Mouse (Mus musculus) myocyte (in vitro differentiated cells): ENCODE measurements around the gene Tcirg1. TPM values are rescaled to one million over a fixed set of nuclear protein-coding genes. Genes with fewer than 3 reads are reported as not detected.

ENCODE experiments used
- H3K27me3 ChIP-seq: one replicate; pipeline ENCODE4 v1.6.1; 2011; ENCODE audit not compliant: control insufficient read depth, insufficient read depth, insufficient read length
- H3K36me3 ChIP-seq: one replicate; pipeline ENCODE4 v1.6.1; 2011; ENCODE audit not compliant: control insufficient read depth, insufficient read depth
- H3K4me2 ChIP-seq: one replicate; pipeline ENCODE4 v1.6.1; 2011; ENCODE audit warnings: low read depth, control low read depth
- H3K4me3 ChIP-seq: one replicate; pipeline ENCODE4 v1.5.1; 2011; ENCODE audit warnings: mild to moderate bottlenecking, control low read depth, moderate library complexity
- H3K79me2 ChIP-seq: one replicate; pipeline ENCODE4 v1.6.1; 2011; ENCODE audit not compliant: control insufficient read depth, insufficient read depth
- H3ac ChIP-seq: one replicate; pipeline ENCODE4 v1.6.1; 2011; ENCODE audit not compliant: control insufficient read depth, insufficient read length
- CEBPB ChIP-seq: IDR thresholded peaks from 2 replicates; pipeline ENCODE4 v1.6.1; 2011; ENCODE audit warnings: mild to moderate bottlenecking, moderate library complexity; ENCODE audit not compliant: poor library complexity, insufficient read depth, severe bottlenecking
- E2F4 ChIP-seq: IDR thresholded peaks from one replicate; pipeline ENCODE4 v1.6.1; 2011; ENCODE audit warnings: mild to moderate bottlenecking, control low read depth, moderate library complexity; ENCODE audit not compliant: insufficient read depth
- MAX ChIP-seq: IDR thresholded peaks from one replicate; pipeline ENCODE4 v1.6.1; 2011; ENCODE audit warnings: low read depth, mild to moderate bottlenecking, control low read depth
- MYOD1 ChIP-seq, 3 experiments: IDR thresholded peaks; one replicate each; pipeline ENCODE4 v1.6.1; 2011; ENCODE audit warnings: control low read depth in 2 of 3, low read depth in 2 of 3, mild to moderate bottlenecking in 2 of 3, moderate library complexity in 1 of 3; ENCODE audit not compliant: insufficient read length in 2 of 3, control insufficient read depth in 1 of 3
- MYOG ChIP-seq, 3 experiments: IDR thresholded peaks; one replicate each; pipeline ENCODE4 v1.6.1; 2011; ENCODE audit warnings: control low read depth in 2 of 3, low read depth in 2 of 3, mild to moderate bottlenecking in 2 of 3; ENCODE audit not compliant: insufficient read length in 2 of 3, control insufficient read depth in 1 of 3, insufficient read depth in 1 of 3
- POLR2A ChIP-seq: IDR thresholded peaks from one replicate; pipeline ENCODE4 v1.6.1; 2011; ENCODE audit warnings: low read depth, mild to moderate bottlenecking, control low read depth, moderate library complexity; ENCODE audit not compliant: insufficient read length
- POLR2AphosphoS2 ChIP-seq: IDR thresholded peaks from one replicate; pipeline ENCODE4 v1.6.1; 2011; ENCODE audit warnings: low read depth, control low read depth; ENCODE audit not compliant: insufficient read length
- REST ChIP-seq: IDR thresholded peaks from one replicate; pipeline ENCODE4 v1.6.1; 2011; ENCODE audit warnings: mild to moderate bottlenecking, control low read depth, moderate library complexity; ENCODE audit not compliant: insufficient read depth, insufficient read length
- SRF ChIP-seq: IDR thresholded peaks from one replicate; pipeline ENCODE4 v1.6.1; 2011; ENCODE audit warnings: low read depth; ENCODE audit not compliant: control insufficient read depth, insufficient read length
- TCF12 ChIP-seq: IDR thresholded peaks from one replicate; pipeline ENCODE4 v1.6.1; 2011; ENCODE audit warnings: mild to moderate bottlenecking, control low read depth; ENCODE audit not compliant: poor library complexity, insufficient read depth, severe bottlenecking
- TCF3 ChIP-seq: IDR thresholded peaks from one replicate; pipeline ENCODE4 v1.6.1; 2011; ENCODE audit warnings: low read depth, control low read depth; ENCODE audit not compliant: insufficient read length
- USF1 ChIP-seq: IDR thresholded peaks from one replicate; pipeline ENCODE4 v1.6.1; 2011; ENCODE audit warnings: low read depth, mild to moderate bottlenecking, control low read depth, moderate library complexity
- polyA plus RNA-seq: library from polyadenylated mRNA; unstranded; fragments of >200 nt; fragmentation: generic; extraction: Trizol; gene quantifications from one replicate; pipeline ENCODE4 v1.2.1, GENCODE M21; 2012; ENCODE audit warnings: missing spikeins

Tcirg1 gene
- polyA plus RNA-seq, 1 experiment = 50.9 TPM

DNA sequence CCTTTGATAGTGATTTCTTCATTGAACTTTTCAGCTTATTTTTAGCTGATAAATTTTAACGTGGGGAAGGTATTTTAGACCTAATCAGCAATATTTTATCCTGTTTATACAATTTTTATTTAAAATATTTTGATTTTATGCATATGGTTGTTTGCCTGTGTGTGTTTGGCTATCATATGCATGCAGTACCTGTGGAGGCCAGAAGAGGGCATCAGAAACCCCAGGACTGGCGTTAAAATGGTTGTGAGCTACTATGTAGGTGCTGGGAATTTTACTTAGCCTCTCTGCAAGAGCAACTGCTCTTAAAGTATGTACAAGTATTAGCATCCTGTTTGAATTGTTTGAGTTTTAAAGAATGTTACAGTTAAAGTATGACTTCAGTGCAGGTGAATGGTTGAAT is 42.0 kb downstream of the Tcirg1 start:
- no peak overlapping the region for H3K4me2 ChIP-seq
- H3K27me3 ChIP-seq = no peaks in the 10 kb centered on the region
- peaks cover 32% of the 10 kb centered on the region for H3K36me3 ChIP-seq
- no peak overlapping the region for H3K4me3 ChIP-seq
- TF ChIP-seq MYOD1 (IDR thresholded peaks at IDR 0.05; ENCODE audit: control insufficient read depth in 1 of 3, insufficient read length in 2 of 3, low read depth in 2 of 3) (no peak), POLR2A (no peak)
- H3K79me2 ChIP-seq = peaks cover 97% of the 10 kb centered on the region
- H3ac ChIP-seq = no peak overlapping the region

DNA sequence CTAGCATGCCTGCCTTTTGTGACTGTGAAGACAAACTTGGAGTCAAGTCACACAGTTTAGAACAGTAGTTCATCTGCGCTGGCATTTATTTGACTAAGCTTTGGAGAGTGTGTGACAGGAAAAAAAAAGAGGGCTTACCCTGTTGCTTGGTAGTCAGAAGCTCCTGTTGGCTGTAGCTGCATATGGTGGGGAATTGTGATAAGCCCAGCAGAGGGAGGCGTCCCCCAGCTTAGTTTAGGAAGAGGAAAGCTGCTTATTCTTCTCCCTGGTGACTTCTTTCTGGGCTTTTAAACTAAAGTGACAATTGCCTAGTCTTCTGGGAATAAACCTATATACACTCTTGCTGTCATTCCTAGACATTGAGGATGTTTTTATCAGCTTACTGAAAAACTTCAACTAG is 44.2 kb downstream of the Tcirg1 start:
- H3K36me3 ChIP-seq = peaks cover 19% of the 10 kb centered on the region
- no peak overlapping the region for H3K4me2 ChIP-seq
- H3K79me2 ChIP-seq = peaks cover 97% of the 10 kb centered on the region
- H3K4me3 ChIP-seq = no peak overlapping the region
- H3K27me3 ChIP-seq = no peaks in the 10 kb centered on the region
- TF ChIP-seq SRF = no peak
- TF ChIP-seq E2F4 = no peak
- TF ChIP-seq REST = no peak
- no peak for TF ChIP-seq POLR2AphosphoS2
- no peak for TF ChIP-seq TCF3
- no peak for TF ChIP-seq MYOG (IDR thresholded peaks at IDR 0.05; ENCODE audit: control insufficient read depth in 1 of 3, insufficient read depth in 1 of 3, insufficient read length in 2 of 3, low read depth in 2 of 3)
- TF ChIP-seq TCF12 = no peak
- no peak overlapping the region for H3ac ChIP-seq

DNA sequence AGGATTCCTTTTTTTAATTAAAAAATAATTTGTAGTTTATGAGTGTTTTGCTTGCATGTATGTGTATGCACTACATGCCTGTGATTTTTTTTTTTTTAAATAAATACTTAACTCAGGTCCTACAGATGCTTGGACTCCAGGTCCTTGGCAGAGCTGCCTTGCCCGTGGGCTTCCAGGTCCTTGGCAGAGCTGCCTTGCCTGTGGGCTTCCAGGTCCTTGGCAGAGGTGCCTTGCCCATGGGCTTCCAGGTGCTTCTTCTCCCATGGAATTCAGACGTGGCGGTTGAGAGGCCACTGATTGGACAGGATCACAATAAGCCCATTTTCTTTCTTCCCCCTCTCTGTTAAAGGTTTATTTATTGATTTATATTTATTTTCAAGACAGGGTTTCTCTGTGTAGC is 49.7 kb downstream of the Tcirg1 start:
- no peak overlapping the region for H3ac ChIP-seq
- no peak for TF ChIP-seq MYOD1 (IDR thresholded peaks at IDR 0.05; ENCODE audit: control insufficient read depth in 1 of 3, insufficient read length in 2 of 3, low read depth in 2 of 3)
- no peak for TF ChIP-seq POLR2A
- no peak for TF ChIP-seq CEBPB
- no peak for TF ChIP-seq MYOG (IDR thresholded peaks at IDR 0.05; ENCODE audit: control insufficient read depth in 1 of 3, insufficient read depth in 1 of 3, insufficient read length in 2 of 3, low read depth in 2 of 3)
- TF ChIP-seq TCF12 = no peak
- no peak for TF ChIP-seq SRF
- TF ChIP-seq MAX = no peak
- no peak for TF ChIP-seq REST
- no peak for TF ChIP-seq E2F4
- TF ChIP-seq POLR2AphosphoS2 = no peak
- no peak for TF ChIP-seq TCF3
- no peak for TF ChIP-seq USF1
- H3K79me2 ChIP-seq = peaks cover 99% of the 10 kb centered on the region

DNA sequence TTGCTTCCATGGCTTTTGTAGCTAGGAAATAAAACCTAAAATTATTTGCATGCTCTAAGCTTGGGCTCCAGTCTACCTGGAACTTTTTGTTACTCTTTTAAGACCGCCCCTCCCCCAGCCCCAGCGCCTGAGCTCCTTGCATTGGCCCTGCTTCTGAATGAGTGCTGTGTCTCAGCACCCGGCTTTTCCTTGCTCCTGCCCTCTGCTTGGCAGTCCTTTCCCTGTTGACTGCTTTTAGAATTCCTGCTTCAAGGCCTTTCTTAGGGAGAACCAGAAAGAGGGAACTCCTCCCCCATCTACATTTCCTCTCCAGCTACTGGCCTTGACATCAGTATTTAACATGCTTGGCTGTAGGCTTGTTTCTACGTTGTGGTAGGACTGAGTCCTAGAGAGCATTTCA is 51.3 kb downstream of the Tcirg1 start:
- Histone ChIP-seq H3K4me2 (peak overlapping the region; percentile 56), H3K4me3 (no peak overlapping the region), H3K36me3 (no peaks in the 10 kb centered on the region), H3K27me3 (no peaks in the 10 kb centered on the region), H3K79me2 (peaks cover 83% of the 10 kb centered on the region), H3ac (no peak overlapping the region)
- TF ChIP-seq USF1 = no peak
- TF ChIP-seq POLR2A = no peak
- no peak for TF ChIP-seq CEBPB
- TF ChIP-seq MYOG (IDR thresholded peaks at IDR 0.05; ENCODE audit: control insufficient read depth in 1 of 3, insufficient read depth in 1 of 3, insufficient read length in 2 of 3, low read depth in 2 of 3) = no peak
- no peak for TF ChIP-seq POLR2AphosphoS2
- TF ChIP-seq TCF12 = no peak
- no peak for TF ChIP-seq REST
- no peak for TF ChIP-seq SRF
- TF ChIP-seq TCF3 = no peak
- TF ChIP-seq MYOD1 (IDR thresholded peaks at IDR 0.05; ENCODE audit: control insufficient read depth in 1 of 3, insufficient read length in 2 of 3, low read depth in 2 of 3) = no peak
- no peak for TF ChIP-seq E2F4
- no peak for TF ChIP-seq MAX

More for the DNA sequence above, 49.7 kb downstream of the Tcirg1 start:
- Histone ChIP-seq H3K36me3 (no peaks in the 10 kb centered on the region), H3K27me3 (no peaks in the 10 kb centered on the region), H3K4me2 (no peak overlapping the region), H3K4me3 (no peak overlapping the region)

DNA sequence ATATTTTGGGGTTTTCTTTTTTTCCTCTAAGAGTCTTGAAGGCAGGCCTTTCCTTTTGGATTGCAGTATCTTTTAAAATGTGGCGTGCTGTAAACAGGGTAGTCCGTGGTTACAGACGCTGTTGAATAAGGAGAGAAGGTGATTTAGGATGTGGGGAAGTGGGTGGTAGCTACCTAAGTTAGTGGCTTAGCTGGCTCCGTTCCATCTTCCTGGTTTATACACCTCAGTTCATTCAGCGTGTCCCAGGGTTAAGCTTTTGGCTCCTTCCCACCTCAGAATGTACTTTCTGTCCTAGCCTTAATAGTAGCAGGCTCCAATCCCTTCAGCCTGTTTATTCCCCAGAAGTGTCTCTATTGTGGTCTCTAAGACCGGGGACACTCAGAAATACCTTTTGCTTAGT is 51.8 kb downstream of the Tcirg1 start:
- Histone ChIP-seq H3ac (no peak overlapping the region), H3K79me2 (peaks cover 78% of the 10 kb centered on the region), H3K36me3 (no peaks in the 10 kb centered on the region), H3K27me3 (no peaks in the 10 kb centered on the region), H3K4me2 (peak overlapping the region; percentile 56), H3K4me3 (no peak overlapping the region)
- TF ChIP-seq REST (no peak), TCF12 (no peak), E2F4 (no peak), USF1 (no peak), MYOG (IDR thresholded peaks at IDR 0.05; ENCODE audit: control insufficient read depth in 1 of 3, insufficient read depth in 1 of 3, insufficient read length in 2 of 3, low read depth in 2 of 3) (no peak), CEBPB (no peak), MAX (no peak), MYOD1 (IDR thresholded peaks at IDR 0.05; ENCODE audit: control insufficient read depth in 1 of 3, insufficient read length in 2 of 3, low read depth in 2 of 3) (no peak), SRF (no peak), POLR2AphosphoS2 (no peak), POLR2A (no peak), TCF3 (no peak)
